Mouse (Mus musculus) liver, embryonic 13.5 days (tissue): ENCODE results near the gene Lin7c. TPM values are rescaled to one million over a fixed set of nuclear protein-coding genes. Genes with fewer than 3 reads are reported as not detected.
A peak's percentile ranks its signal among the peaks of the same experiment; 100 is the strongest.
"Not testable (repeated sequence)": the region's sequence is repeated elsewhere in the genome, so short reads cannot be mapped to it uniquely, and the experiment has no call there.

ENCODE experiments used
- ATAC-seq: fragments of 200-750 bp; cut with Nextera tagmentation; 2 replicates; pipeline ENCODE4 v1.8.0; 2017; ENCODE audit warnings: low read depth, mild to moderate bottlenecking, moderate number of reproducible peaks, moderate library complexity
- DNase-seq: peaks from one replicate; pipeline ENCODE4 v3.0.0; 2022
- H3K27ac ChIP-seq: fragments of 300-500 bp; sonication (generic); 2 replicates; pipeline ENCODE4 v1.5.1; 2015; ENCODE audit warnings: moderate library complexity, mild to moderate bottlenecking, inconsistent platforms
- H3K27me3 ChIP-seq: fragments of 300-500 bp; sonication (generic); 2 replicates; pipeline ENCODE4 v1.6.1; 2015; ENCODE audit warnings: mild to moderate bottlenecking, inconsistent platforms
- H3K36me3 ChIP-seq: fragments of 300-500 bp; sonication (generic); 2 replicates; pipeline ENCODE4 v1.6.1; 2015; ENCODE audit warnings: mild to moderate bottlenecking, inconsistent platforms
- H3K4me1 ChIP-seq: fragments of 300-500 bp; sonication (generic); replicated peaks from 2 replicates; pipeline ENCODE4 v1.6.1; 2015; ENCODE audit warnings: inconsistent platforms
- H3K4me2 ChIP-seq: fragments of 300-500 bp; sonication (generic); 2 replicates; pipeline ENCODE4 v1.6.1; 2015; ENCODE audit warnings: inconsistent platforms, mild to moderate bottlenecking, moderate library complexity
- H3K4me3 ChIP-seq: fragments of 300-500 bp; sonication (generic); replicated peaks from 2 replicates; pipeline ENCODE4 v1.5.1; 2015; ENCODE audit warnings: mild to moderate bottlenecking, inconsistent platforms
- H3K9ac ChIP-seq: fragments of 300-500 bp; sonication (generic); 2 replicates; pipeline ENCODE4 v1.6.1; 2015; ENCODE audit warnings: mild to moderate bottlenecking, inconsistent platforms
- H3K9me3 ChIP-seq: fragments of 300-500 bp; sonication (generic); replicated peaks from 2 replicates; pipeline ENCODE4 v1.6.1; 2016; ENCODE audit warnings: inconsistent platforms
- WGBS: fragments of 180-500 bp; shearing (Covaris S2); methylation state at CpG from one replicate; pipeline ENCODE4 v1.1.7; 2015; ENCODE audit not compliant: insufficient replicate concordance; 5-methylcytosine and 5-hydroxymethylcytosine counted together
- polyA plus RNA-seq: library from polyadenylated mRNA; unstranded; fragments of >200 nt; fragmentation: Nextera tagmentation; extraction: Ambion mirVana; gene quantifications from 2 replicates; pipeline ENCODE4 v1.2.1, GENCODE M21; 2015

The Lin7c gene
- polyA plus RNA-seq: 20.0 and 24.4 TPM in 2 replicates

- Histone ChIP-seq H3K4me3 (peak within 1 kb of the TSS; percentile 96), H3K27ac (peak within 1 kb of the TSS; percentile 82), H3K9me3 (no peaks in the 10 kb centered on the region), H3K36me3 (peaks cover 16% of the 10 kb centered on the region), H3K9ac (peak within 1 kb of the TSS; percentile 95), H3K27me3 (no peaks in the 10 kb centered on the region), H3K4me1 (peaks cover 23% of the 10 kb centered on the region), H3K4me2 (peak within 1 kb of the TSS; percentile 79)
- peak; percentile 100 for ATAC-seq
- under 1% methylated on average over 39 of the region's 42 CpGs for WGBS
- DNase-seq: peak; percentile 89
Measured at GRCm38 (mm10) chr2:109890597-109890996, at the start of gene Lin7c. Lin7c (plus strand) TSS chr2:109890853.

- H3K9me3 ChIP-seq: no peaks in the 10 kb centered on the region
- WGBS: 41% methylated on average over 4 of the region's 4 CpGs
- no peaks in the 10 kb centered on the region for H3K36me3 ChIP-seq
- DNase-seq (no peak), ATAC-seq (no peak)
- no peak overlapping the region for H3K4me3 ChIP-seq
- H3K4me1 ChIP-seq: no peaks in the 10 kb centered on the region
- H3K27me3 ChIP-seq: no peaks in the 10 kb centered on the region
- H3K4me2 ChIP-seq: no peak overlapping the region
- no peak overlapping the region for H3K27ac ChIP-seq
- no peak overlapping the region for H3K9ac ChIP-seq
Measured at GRCm38 (mm10) chr2:109846401-109846800, 44.3 kb upstream of the Lin7c start.

GRCm38 (mm10) chr2:109848305-109848704, 42.3 kb upstream of the Lin7c start:
- H3K4me2 ChIP-seq: no peak overlapping the region
- H3K36me3 ChIP-seq: no peaks in the 10 kb centered on the region
- H3K9ac ChIP-seq: no peak overlapping the region
- H3K27ac ChIP-seq: no peak overlapping the region
- DNase-seq (no peak), ATAC-seq (no peak)
- H3K9me3 ChIP-seq: no peaks in the 10 kb centered on the region
- no peaks in the 10 kb centered on the region for H3K27me3 ChIP-seq
- no peak overlapping the region for H3K4me3 ChIP-seq
- 56% methylated on average over 4 of the region's 4 CpGs for WGBS
- no peaks in the 10 kb centered on the region for H3K4me1 ChIP-seq

GRCm38 (mm10) chr2:109848715-109849114, 41.9 kb upstream of the Lin7c start:
- WGBS: 47% methylated on average over 8 of the region's 8 CpGs
- no peak overlapping the region for H3K4me3 ChIP-seq
- no peaks in the 10 kb centered on the region for H3K9me3 ChIP-seq
- no peak for DNase-seq
- H3K9ac ChIP-seq: no peak overlapping the region
- no peaks in the 10 kb centered on the region for H3K4me1 ChIP-seq
- ATAC-seq: no peak
- H3K4me2 ChIP-seq: no peak overlapping the region
- no peaks in the 10 kb centered on the region for H3K27me3 ChIP-seq
- no peaks in the 10 kb centered on the region for H3K36me3 ChIP-seq
- H3K27ac ChIP-seq: no peak overlapping the region

GRCm38 (mm10) chr2:109855601-109856000, 35.1 kb upstream of the Lin7c start:
- no peak overlapping the region for H3K4me3 ChIP-seq
- ATAC-seq (no peak), DNase-seq (no peak)
- H3K36me3 ChIP-seq: no peaks in the 10 kb centered on the region
- no peaks in the 10 kb centered on the region for H3K9me3 ChIP-seq
- H3K27ac ChIP-seq: no peak overlapping the region
- 64% methylated on average over 5 of the region's 5 CpGs for WGBS
- H3K27me3 ChIP-seq: no peaks in the 10 kb centered on the region
- no peaks in the 10 kb centered on the region for H3K4me1 ChIP-seq
- H3K9ac ChIP-seq: no peak overlapping the region
- H3K4me2 ChIP-seq: no peak overlapping the region

- ATAC-seq: no peak
- Histone ChIP-seq H3K27me3 (no peaks in the 10 kb centered on the region), H3K4me1 (no peaks in the 10 kb centered on the region), H3K9ac (no peak overlapping the region), H3K4me3 (no peak overlapping the region), H3K36me3 (no peaks in the 10 kb centered on the region), H3K27ac (no peak overlapping the region), H3K4me2 (no peak overlapping the region), H3K9me3 (no peaks in the 10 kb centered on the region)
- WGBS: 48% methylated on average over 2 of the region's 2 CpGs
- no peak for DNase-seq
Measured at GRCm38 (mm10) chr2:109859671-109860070, 31.0 kb upstream of the Lin7c start.

GRCm38 (mm10) chr2:109860832-109861231, 29.8 kb upstream of the Lin7c start:
- no peak overlapping the region for H3K4me2 ChIP-seq
- WGBS: 64% methylated on average over 3 of the region's 3 CpGs
- no peak overlapping the region for H3K4me3 ChIP-seq
- no peaks in the 10 kb centered on the region for H3K9me3 ChIP-seq
- H3K36me3 ChIP-seq: no peaks in the 10 kb centered on the region
- ATAC-seq (no peak), DNase-seq (no peak)
- no peak overlapping the region for H3K9ac ChIP-seq
- no peak overlapping the region for H3K27ac ChIP-seq
- H3K27me3 ChIP-seq: no peaks in the 10 kb centered on the region
- H3K4me1 ChIP-seq: no peaks in the 10 kb centered on the region

GRCm38 (mm10) chr2:109879429-109879828, 11.2 kb upstream of the Lin7c start:
- not testable (repeated sequence) for H3K4me1 ChIP-seq, H3K27me3 ChIP-seq, H3K27ac ChIP-seq, H3K4me2 ChIP-seq, H3K9ac ChIP-seq, H3K4me3 ChIP-seq, H3K36me3 ChIP-seq, DNase-seq, ATAC-seq, H3K9me3 ChIP-seq
- 53% methylated on average over 4 of the region's 4 CpGs for WGBS

- H3K9ac ChIP-seq: no peak overlapping the region
- 39% methylated on average over 2 of the region's 2 CpGs for WGBS
- no peak for ATAC-seq
- H3K4me1 ChIP-seq: no peaks in the 10 kb centered on the region
- H3K9me3 ChIP-seq: no peaks in the 10 kb centered on the region
- H3K27me3 ChIP-seq: no peaks in the 10 kb centered on the region
- no peak overlapping the region for H3K27ac ChIP-seq
- DNase-seq: no peak
- no peak overlapping the region for H3K4me3 ChIP-seq
- no peak overlapping the region for H3K4me2 ChIP-seq
- no peaks in the 10 kb centered on the region for H3K36me3 ChIP-seq
Measured at GRCm38 (mm10) chr2:109881111-109881510, 9.5 kb upstream of the Lin7c start.

- Histone ChIP-seq H3K4me1 (no peaks in the 10 kb centered on the region), H3K4me2 (no peak overlapping the region), H3K27ac (no peak overlapping the region), H3K36me3 (no peaks in the 10 kb centered on the region), H3K4me3 (no peak overlapping the region), H3K9ac (no peak overlapping the region), H3K9me3 (no peaks in the 10 kb centered on the region), H3K27me3 (no peaks in the 10 kb centered on the region)
- WGBS: 36% methylated on average over 1 of the region's 1 CpGs
- ATAC-seq (no peak), DNase-seq (no peak)
Measured at GRCm38 (mm10) chr2:109881625-109882024, 9.0 kb upstream of the Lin7c start.

- ATAC-seq: no peak
- no peak for DNase-seq
- Histone ChIP-seq H3K27me3 (no peaks in the 10 kb centered on the region), H3K36me3 (no peaks in the 10 kb centered on the region), H3K9me3 (no peaks in the 10 kb centered on the region), H3K4me3 (no peak overlapping the region), H3K9ac (no peak overlapping the region), H3K27ac (no peak overlapping the region), H3K4me2 (no peak overlapping the region), H3K4me1 (no peaks in the 10 kb centered on the region)
- 61% methylated on average over 4 of the region's 4 CpGs for WGBS
Measured at GRCm38 (mm10) chr2:109884106-109884505, 6.5 kb upstream of the Lin7c start.

- WGBS: 48% methylated on average over 4 of the region's 4 CpGs
- Histone ChIP-seq H3K4me3 (no peak overlapping the region), H3K9ac (no peak overlapping the region), H3K4me1 (no peaks in the 10 kb centered on the region), H3K36me3 (no peaks in the 10 kb centered on the region), H3K27me3 (no peaks in the 10 kb centered on the region), H3K4me2 (no peak overlapping the region), H3K27ac (no peak overlapping the region), H3K9me3 (no peaks in the 10 kb centered on the region)
- ATAC-seq (no peak), DNase-seq (no peak)
Measured at GRCm38 (mm10) chr2:109884507-109884906, 6.1 kb upstream of the Lin7c start.
